Mouse (Mus musculus) layer of hippocampus, postnatal 25 days (tissue): ENCODE data around the gene Znhit2. TPM values are rescaled to one million over a fixed set of nuclear protein-coding genes. Genes with fewer than 3 reads are reported as not detected.
"Not testable (repeated sequence)": the region's sequence is repeated elsewhere in the genome, so short reads cannot be mapped to it uniquely, and the experiment has no call there.

Experiments
- DNase-seq, 2 experiments: peaks; one replicate each; pipeline ENCODE4 v3.0.0; 2022; ENCODE audit warnings: mixed read lengths in 2 of 2, low spot score in 1 of 2; ENCODE audit errors: extremely low spot score in 1 of 2
- total RNA-seq, 2 experiments: library from RNA; stranded (reverse); gene quantifications; 2 replicates each; pipeline ENCODE4 v1.2.3; 2021

The Znhit2 gene
- total RNA-seq = 10 to 100 TPM; 38.0 to 41.5 TPM

DNA sequence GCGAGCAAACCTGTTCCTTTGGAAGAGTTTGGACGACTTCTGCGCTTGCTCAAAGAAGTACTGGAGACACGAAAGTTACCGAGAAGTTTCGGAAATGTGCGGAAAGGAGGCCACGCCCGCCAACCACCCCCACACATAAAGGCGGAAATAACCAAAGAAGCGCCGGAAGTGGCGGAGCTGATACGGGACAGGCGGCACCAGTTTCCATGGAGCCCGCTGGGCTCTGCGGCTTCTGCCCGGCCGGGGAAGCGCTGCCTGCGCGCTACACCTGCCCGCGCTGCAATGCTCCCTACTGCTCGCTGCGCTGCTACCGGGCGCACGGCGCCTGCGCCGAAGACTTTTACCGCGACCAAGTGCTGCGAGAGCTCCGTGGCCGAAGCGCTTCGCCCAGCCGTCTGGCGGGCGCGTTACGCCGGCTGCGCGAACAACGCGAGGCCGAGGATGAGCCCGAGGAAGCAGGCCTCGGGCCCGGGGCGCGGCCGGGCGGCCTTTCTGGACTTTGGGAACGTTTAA is at the start of gene Znhit2:
Gene Znhit2 (plus strand): TSS at position 172 of the 513 bp plus-strand sequence.
- peak; percentile 81 to 87 for DNase-seq

DNA sequence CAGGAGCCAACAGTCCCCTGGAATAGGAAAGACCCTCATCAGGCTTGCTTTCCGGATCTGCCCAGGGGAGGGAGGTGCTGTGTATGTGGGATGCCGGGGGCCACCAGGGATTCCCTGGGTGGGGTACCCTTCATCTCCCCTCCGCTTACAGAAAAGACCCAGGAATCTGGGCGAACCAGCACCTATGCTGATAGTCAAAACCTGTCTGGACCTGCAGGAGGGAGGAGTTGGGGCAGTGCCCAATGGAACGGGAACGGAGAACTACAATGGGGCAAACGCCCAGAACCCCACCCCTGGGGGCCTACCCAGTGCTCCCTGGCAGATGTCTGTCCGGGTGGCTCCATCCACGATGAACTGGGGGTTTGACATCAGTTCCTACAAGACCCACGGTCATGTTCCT is 47.3 kb upstream of the Znhit2 start:
- no peak for DNase-seq

DNA sequence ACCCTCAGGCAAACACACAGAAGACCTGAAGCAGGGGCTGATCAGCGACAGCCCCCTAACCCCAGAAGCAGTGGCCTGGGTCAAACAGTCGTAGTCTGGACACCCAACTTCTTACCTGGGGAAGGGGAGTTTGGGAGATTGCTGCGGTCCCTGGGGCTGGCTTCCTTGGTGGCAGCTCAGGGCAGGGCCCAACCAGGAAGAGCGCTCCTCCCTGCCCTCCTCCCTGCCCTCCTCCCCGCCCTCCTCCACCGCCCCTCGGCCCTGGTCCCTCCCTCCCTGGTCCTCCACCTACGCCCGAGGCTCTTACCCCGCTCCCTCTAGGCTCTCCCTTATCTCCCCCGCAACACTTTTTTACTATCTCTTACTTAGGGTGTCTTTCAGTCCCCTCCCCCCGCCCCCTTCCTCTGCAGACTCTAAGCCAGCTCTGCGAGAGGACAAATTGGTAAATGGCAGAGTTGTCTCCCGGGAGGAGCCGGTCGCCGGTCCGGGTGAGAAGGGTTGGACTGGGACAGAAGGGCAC is 45.9 kb upstream of the Znhit2 start:
- no peak for DNase-seq

DNA sequence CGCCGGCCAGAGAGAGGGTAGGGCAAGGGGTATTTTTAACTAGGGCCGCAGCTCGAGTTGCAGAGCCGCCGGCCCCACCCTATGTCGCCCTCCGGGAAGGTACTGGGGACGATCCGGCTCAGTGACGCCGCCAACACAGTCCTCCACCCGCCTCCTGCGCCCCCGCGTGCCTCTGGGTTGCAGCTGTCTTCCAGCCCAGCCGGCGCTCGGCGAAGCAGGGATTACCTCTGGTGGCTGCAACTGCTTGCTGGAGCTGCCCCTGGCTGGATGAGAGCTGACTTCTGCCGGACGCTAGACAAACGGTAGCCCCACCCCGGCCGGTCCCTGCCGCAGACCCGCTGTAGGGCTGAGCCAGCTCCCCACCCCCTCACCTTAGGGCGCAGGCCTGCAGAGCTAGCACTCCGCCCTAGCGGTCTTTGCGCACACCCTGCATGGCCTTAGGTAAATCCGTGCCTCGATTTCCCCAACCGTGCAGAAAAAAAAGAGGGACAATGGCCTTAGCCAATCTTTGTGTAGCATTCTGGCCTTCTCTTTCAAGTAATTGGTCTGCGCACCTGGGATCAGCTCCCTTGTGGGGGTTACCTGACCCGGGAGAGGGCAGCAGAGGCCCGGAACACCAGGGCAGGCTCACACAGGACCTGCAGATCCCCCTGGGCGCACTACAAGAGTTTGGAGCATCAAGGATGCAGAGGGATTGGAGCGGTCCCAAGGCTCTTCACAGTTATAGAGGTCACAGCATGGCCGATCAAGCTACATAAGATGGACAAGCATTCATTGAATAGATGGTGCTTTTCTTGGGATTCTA is 45.3 kb upstream of the Znhit2 start, which contains the start of gene Capn1:
Gene Capn1 (minus strand): TSS at position 387 of the 805 bp plus-strand sequence.
- peak; percentile 50 to 58 for DNase-seq

DNA sequence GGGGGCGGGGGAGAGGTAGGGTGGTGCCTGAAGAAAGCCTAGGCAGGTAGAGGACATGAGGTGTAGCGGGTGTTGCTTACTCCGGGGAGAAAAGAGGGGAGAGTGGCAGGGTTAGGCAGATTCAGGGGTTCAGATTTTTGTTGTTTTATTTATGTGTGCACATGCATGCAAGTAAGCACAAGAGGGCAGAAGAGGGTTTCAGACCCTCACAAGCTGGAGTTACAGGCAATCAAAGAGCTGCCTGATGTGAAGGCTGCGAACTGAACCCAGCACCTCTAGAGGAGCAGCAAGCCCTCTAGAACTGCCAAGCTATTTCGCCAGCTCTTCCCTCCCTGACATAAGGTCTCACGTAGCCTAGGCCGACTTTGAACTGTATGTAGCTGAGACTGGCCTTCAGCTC is 44.5 kb upstream of the Znhit2 start:
- DNase-seq = no peak

DNA sequence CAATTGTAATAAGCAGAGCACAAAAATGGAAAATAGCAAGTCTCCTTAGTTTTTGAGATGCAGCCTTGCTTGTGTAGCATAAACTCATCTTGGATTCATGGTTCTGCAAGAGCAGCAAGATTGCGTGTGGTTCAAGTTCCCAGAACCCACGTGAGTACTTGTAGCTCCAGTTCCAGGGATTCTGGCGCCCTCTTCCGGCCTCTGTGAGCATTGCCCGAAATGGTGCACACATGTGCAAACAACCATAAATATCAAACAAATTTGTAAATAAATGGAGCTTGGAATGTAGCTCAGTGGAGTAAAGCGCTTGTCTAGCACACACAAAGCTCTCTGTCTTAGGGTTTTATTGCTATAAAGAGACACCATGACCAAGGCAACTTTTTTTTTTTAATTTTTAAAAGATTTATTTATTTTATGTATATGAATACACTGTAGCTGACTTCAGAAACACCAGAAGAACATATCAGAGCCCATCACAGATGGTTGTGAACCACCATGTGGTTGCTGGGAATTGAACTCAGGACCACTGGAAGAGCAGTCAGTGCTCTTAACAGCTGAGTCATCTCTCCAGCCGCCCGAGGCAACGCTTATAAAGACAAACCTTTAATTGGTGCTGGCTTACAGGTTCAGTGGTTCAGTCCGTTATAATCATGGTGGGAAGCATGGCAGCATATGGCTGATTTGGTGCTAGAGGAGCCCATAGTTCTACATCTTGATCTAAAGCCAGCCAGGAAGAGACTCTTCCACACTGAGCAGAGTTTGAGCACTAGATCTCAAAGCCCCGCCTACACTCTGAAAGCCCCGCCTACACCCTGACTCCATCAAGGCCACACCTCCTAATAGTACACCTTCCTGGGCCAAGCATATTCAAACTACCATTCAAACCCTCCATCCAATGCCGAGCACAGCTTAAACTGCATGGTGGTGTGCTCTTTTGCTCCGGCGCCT is 42.6 kb upstream of the Znhit2 start:
- DNase-seq = peak; percentile 72 to 89

DNA sequence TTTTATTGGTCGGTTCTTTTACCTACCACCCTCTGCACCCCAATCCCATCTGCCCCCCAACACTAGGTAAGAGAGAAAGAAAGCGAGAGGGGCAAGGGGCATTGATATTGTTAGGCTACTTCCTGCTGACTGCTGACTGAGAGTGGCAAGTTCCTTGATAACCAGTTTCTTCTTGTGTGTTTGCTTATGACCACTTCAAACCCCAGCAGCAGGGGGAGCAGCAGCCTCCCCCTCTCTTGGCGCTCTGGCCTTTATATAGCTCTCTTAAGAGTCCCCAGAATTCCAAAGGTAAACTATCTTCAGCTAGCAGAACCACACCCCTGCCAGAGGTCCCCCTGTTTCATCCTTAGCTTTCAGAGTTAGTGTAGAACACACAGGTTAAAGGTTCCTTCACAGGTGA is 40.7 kb upstream of the Znhit2 start:
- no peak for DNase-seq

DNA sequence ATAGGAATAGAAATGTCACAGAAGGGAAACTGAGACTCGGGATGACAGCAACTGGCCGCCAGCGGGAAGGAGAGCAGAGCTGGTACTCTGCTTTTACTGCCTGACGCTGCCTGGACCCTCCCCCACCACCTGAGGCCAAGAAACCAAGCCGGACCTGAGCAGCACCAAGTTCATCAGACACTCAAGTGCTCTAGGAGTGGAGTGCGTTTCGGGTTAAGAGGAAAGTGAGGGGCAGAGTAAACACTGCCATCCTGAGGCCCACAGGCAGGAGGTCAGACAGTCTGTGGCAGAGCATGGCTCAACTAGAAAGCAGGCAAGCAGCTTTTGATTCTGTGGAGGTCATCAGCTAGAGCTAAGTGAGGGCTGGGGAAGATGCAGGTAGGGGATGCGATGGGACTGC is 37.9 kb upstream of the Znhit2 start:
- DNase-seq = no peak

DNA sequence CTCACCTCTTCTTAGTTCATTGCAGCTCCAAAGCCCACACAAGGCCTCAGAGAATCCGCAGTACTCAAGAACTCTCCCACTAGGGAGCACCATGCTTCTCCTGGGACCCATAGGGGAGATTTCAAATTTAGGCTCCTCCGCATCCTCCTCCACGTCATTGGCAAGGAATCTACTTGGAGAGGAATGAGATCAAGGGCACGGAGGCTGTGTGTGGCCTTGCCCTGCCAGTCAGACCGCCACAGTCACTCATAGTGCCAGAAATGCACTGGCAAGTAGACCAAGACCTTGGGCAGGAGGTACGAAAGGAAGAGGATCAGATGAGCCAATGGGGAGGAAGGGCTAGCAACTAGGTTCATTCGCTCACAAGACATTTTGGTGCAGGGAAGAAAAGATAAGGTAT is 37.1 kb upstream of the Znhit2 start:
- no peak for DNase-seq

DNA sequence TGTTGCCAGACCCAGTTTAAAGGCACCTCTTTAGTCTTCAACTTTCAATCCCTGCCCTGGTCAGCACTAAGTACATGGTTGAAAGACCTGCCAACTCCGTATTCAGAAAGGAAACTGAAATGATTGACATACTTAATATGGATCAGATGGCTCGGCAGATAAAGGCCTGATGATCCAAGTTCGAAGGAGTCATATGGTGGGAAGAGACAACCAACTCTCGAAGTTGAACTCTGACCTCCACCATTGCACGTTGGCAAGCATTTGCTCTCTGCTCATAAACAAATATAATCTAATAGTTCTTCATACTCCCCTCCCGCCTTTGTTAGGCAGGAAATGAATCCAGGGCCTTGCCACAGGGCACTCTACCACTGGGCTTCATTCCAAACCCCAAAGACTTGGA is 32.0 kb upstream of the Znhit2 start:
- DNase-seq = no peak

DNA sequence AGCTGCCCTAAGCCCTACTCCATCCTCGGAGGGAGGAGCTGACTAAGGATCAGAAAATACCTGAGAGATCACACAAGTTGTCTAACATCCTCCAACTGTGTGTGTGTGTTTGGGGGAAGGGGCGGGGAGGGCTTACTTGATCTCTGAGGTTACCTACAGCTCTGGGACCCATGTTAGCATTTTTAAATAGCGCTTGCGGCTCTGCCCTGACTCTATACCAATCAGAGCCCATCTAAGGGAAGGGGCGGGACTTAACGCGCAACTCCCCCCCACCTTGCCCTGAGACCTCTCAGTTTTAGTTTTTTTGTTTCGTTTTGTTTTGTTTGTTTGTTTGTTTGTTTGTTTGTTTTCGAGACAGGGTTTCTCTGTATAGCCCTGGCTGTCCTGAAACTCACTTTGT is 31.6 kb upstream of the Znhit2 start:
- DNase-seq = no peak

DNA sequence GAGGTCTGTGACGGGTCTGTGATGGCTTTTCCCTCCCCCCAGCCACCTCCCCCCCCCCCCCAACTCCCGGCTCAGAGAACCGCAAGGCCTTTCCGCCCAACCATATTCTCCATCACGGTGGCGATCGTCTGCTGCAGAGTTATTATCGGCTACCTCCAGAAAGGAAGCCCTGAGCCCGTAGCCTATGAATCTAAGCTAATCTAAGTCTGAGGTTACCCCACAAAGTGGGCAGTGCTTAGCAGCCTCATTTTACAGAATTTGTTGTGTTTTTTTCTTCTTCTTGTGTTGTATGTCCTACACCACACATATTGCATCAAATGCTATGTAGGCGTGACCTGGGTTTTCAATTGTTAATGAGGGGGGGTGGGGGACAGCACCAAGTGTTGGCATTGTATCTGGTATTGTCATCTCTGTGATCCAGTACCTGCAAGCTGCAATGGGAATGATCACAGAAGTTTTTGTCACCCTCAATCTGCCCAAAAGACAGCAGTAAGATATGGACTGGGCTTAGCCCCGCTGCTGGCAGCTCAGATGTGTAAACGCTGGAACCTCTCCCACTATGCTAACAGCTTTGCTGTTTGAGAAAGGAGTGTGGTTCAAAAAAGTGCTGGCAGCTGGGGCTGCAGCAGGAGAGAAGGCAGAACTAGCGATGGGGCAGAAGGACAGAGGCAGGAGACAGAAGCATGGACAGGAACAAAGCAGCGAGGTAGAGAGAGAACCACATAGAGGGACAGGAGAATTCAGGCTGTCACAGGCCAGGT is 30.3 kb upstream of the Znhit2 start:
- DNase-seq = no peak

DNA sequence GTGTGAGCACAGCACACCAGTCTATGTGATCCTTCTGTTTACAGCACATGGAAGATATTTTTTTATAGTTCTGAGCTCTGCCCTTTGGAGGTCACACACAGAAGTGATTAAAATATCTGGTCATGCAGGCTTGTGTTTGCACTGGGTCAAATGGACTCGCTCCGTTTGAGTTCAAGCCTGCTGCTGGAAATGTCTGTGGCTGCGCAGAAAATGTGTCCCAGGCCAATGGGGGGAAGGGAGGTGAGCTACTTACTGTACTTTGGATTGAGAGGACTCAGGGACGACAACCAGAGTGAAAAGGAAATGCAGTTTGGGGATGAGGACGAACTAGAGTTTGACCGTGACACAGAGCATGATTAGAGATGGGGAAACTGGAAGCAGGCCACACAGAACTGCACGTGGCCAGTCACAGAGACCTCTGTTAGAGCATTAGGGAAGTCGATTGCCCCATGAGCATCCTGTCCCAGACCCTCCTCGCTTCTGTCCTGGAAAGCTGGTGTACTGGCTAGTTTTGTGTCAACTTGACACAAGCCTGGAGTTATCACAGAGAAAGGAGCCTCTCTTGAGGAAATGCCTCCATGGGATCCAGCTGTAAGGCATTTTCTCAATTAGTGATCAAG is 24.9 kb upstream of the Znhit2 start:
- no peak for DNase-seq

DNA sequence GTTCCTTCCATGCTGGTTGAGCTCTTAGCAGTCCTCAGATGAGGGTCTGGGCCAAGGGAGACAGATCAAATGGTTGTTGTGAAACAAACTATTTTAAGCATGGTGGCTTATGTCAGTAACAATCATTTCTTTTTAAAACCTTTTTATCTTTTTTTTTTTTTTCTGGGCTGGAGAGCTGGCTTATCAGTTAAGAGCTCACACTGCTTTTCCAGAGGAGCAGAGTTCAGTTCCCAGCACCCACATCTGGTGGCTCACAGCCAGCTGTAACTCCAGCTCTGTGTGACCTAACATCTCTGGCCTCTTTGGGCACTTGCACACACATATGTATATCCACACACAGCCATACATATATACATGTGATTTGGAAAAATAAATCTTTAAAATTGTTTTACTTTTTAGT is 23.3 kb upstream of the Znhit2 start:
- no peak for DNase-seq

DNA sequence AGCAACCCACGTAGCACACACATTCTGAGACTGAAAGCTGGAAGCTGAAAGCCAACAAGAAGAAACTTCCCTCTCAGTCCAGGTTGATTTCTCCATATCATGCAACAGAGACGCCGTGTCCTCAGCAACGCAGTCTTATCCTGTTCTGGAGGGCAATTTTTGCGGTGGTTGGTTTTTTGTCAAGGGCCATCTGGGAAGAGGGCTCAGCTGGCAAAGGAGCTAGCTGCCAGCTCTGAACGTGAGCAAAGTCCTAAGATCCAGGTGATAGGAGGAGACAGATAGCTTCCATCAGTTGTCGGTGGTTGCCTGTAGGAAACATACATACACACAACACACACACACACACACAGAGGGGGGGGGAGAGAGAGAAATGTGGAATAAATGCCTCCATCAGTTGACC is 22.7 kb upstream of the Znhit2 start:
- DNase-seq = no peak

DNA sequence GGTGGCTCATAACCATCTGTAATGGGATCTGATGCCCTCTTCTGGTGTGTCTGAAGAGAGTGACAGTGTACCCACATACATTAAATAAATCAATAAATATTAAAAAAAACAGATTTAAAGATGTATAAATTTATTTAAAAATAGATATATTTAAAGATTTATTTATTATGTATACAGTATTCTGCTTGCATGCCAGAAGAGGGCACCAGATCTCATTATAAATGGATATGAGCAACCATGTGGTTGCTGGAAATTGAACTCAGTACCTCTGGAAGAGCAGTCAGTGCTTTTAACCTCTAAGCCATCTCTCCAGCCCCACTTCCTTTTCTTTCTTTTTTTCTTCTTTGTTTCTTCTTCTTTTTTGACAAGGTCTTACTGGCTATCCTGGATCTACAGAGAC is 21.0 kb upstream of the Znhit2 start:
- no peak for DNase-seq

DNA sequence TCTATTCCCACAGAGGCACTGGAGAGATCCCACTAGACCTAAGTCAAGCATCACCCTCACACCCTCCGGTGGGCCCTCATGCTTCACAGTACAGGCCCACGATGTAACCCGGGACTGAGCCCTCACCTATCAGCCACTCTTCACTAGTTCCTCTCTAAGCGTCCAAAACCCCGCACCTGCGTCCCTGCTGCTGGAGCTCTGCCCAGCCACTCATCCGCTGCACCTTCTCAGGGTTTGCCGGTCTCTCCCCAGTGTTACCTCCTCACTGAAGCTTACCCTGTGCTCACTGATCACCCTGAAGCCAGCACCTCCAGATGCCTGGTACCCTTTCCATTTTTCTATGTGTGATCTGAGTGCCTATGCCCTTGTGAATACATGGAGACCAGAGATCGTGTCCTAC is 18.7 kb upstream of the Znhit2 start:
- no peak for DNase-seq

DNA sequence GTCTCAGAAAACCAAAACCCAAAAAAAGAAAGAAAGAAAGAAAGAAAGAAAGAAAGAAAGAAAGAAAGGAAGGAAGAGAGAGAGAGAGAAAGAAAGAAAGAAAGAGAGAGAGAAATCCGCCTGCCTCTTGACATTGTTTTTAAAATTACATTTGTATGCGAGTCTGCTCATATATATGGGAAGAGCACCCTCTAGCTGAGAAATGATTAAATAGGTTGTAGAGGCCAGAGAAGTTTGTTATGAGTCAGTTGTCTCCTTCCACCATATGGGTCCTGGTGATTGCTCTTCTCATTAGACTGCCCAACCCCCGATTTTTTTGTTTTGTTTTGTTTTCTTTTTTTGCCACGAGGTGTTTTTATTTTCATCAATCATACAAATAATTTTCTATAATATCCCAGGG is 16.9 kb upstream of the Znhit2 start:
- not testable (repeated sequence) for DNase-seq

DNA sequence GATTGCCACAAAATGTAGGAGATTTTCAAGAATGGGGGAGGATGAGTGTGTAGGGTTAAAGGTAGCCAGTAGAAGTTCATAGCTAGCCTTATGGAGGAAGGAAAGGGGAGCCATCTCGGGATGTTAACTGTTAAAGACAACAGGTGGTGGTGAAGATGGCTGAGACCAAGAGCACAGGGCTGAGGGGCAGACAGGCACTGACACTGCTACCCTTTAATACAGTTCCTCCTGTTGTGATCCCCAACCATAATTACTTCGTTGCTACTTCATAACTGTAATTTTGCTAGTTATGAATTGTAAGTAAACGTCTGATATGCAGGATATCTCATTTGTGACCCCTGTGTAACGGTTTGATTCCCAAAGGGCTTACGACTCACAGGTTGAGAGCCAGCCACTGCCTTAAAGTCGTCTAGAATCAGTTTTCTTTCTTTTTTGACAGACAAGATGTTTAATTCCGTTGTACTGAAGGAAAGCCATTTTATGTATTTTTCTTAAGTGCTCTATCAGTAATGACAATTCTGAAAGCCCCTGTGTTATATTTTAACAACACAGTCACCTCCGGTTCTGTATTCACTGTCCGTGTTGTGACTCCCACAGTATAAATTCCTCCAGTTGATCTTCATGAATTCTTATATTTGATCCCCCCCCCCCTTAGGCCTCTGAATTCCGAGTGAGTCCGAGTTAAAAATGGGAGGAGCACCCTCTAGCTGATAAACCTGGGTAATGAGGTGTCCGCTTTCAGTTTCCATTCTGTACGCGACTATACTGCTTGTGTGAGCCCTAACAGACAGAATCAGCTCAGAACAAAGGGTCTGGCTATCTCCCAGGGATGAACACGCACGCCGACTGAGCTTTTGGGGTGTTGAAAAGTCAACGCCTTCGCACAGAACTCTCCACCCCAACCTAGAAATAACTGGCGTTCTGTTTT is 15.4 kb upstream of the Znhit2 start:
- DNase-seq = peak in 1 of 2 experiments; percentile 48
